Mouse (Mus musculus) brain, embryonic 14.5 days (tissue): Measurements from ENCODE around the gene Ubn1.

Experiments used
- CTCF ChIP-seq: fragments of 200-500 bp; IDR thresholded peaks from 2 replicates; pipeline ENCODE4 v1.5.1; 2012; ENCODE audit warnings: inconsistent platforms, mild to moderate bottlenecking, moderate library complexity, borderline replicate concordance; ENCODE audit not compliant: insufficient read depth, insufficient read length; ENCODE audit errors: extremely low read depth
- POLR2A ChIP-seq: fragments of 200-500 bp; IDR thresholded peaks from 2 replicates; pipeline ENCODE4 v1.6.1; 2012; ENCODE audit warnings: mild to moderate bottlenecking, inconsistent platforms, borderline replicate concordance; ENCODE audit not compliant: poor library complexity, insufficient read depth, insufficient read length, severe bottlenecking; ENCODE audit errors: extremely low read depth

- TF ChIP-seq CTCF (no peak), POLR2A (no peak)
Observed at GRCm38 (mm10) chr16:5089021-5089420, 39.2 kb downstream of the Ubn1 start.
